Mouse (Mus musculus): Measurements from ENCODE around the gene Gm37240. TPM values are rescaled to one million over a fixed set of nuclear protein-coding genes. Genes with fewer than 3 reads are reported as not detected.

Gene Gm37240
- polyA plus RNA-seq, 1 experiment: not detected

GRCm38 (mm10) chr3:85287627-85288026, 599.7 kb downstream of the Gm37240 start:
- TF ChIP-seq POLR2A (IDR thresholded peaks at IDR 0.05; ENCODE audit: insufficient read depth, low read depth, low read length) (no peak), CTCF (IDR thresholded peaks at IDR 0.05; ENCODE audit: insufficient read depth, low read depth, low read length) (no peak)
- no peak overlapping the region for H3K4me3 ChIP-seq (ENCODE audit: insufficient read depth, low read depth, low read length)
- no peak overlapping the region for H3K27ac ChIP-seq (ENCODE audit: insufficient read depth, low read depth, low read length)
- 54% methylated on average over 2 of the region's 2 CpGs for whole genome bisulfite sequencing
- no peaks in the 10 kb centered on the region for H3K4me1 ChIP-seq (ENCODE audit: control insufficient read depth, insufficient read depth, low read length)

GRCm38 (mm10) chr3:85284483-85284882, 602.8 kb downstream of the Gm37240 start:
- Histone ChIP-seq H3K4me1 (ENCODE audit: control insufficient read depth, insufficient read depth, low read length) (peaks cover 5% of the 10 kb centered on the region; the same call in 1 of the 2 replicates), H3K4me3 (ENCODE audit: insufficient read depth, low read depth, low read length) (no peak overlapping the region), H3K27ac (ENCODE audit: insufficient read depth, low read depth, low read length) (0 out of 2 replicates have a peak overlapping the region, but pooled peaks have one; percentile 3)
- 36% methylated on average over 2 of the region's 2 CpGs for WGBS
- no peak for TF ChIP-seq POLR2A (IDR thresholded peaks at IDR 0.05; ENCODE audit: insufficient read depth, low read depth, low read length)
- TF ChIP-seq CTCF (IDR thresholded peaks at IDR 0.05; ENCODE audit: insufficient read depth, low read depth, low read length): no peak

GRCm38 (mm10) chr3:85282816-85283215, 604.5 kb downstream of the Gm37240 start:
- Histone ChIP-seq H3K4me3 (ENCODE audit: insufficient read depth, low read depth, low read length) (no peak overlapping the region), H3K4me1 (ENCODE audit: control insufficient read depth, insufficient read depth, low read length) (peaks cover 5% of the 10 kb centered on the region; the same call in 1 of the 2 replicates), H3K27ac (ENCODE audit: insufficient read depth, low read depth, low read length) (no peak overlapping the region)
- no peak for TF ChIP-seq POLR2A (IDR thresholded peaks at IDR 0.05; ENCODE audit: insufficient read depth, low read depth, low read length)
- WGBS: 87% methylated on average over 5 of the region's 5 CpGs

GRCm38 (mm10) chr3:85275075-85275474, 612.2 kb downstream of the Gm37240 start:
- TF ChIP-seq CTCF (IDR thresholded peaks at IDR 0.05; ENCODE audit: insufficient read depth, low read depth, low read length) (0 out of 2 replicates have a peak, but pooled peaks have one; percentile 15), POLR2A (IDR thresholded peaks at IDR 0.05; ENCODE audit: insufficient read depth, low read depth, low read length) (no peak)
- H3K4me1 ChIP-seq (ENCODE audit: control insufficient read depth, insufficient read depth, low read length): peaks cover 2% of the 10 kb centered on the region; the same call in 1 of the 2 replicates
- no peak overlapping the region for H3K4me3 ChIP-seq (ENCODE audit: insufficient read depth, low read depth, low read length)
- WGBS: 52% methylated on average over 10 of the region's 10 CpGs
- H3K27ac ChIP-seq (ENCODE audit: insufficient read depth, low read depth, low read length): no peak overlapping the region

GRCm38 (mm10) chr3:85271491-85271890, 615.8 kb downstream of the Gm37240 start:
- no peak overlapping the region for H3K4me3 ChIP-seq (ENCODE audit: insufficient read depth, low read depth, low read length)
- no peak overlapping the region for H3K27ac ChIP-seq (ENCODE audit: insufficient read depth, low read depth, low read length)
- TF ChIP-seq POLR2A (IDR thresholded peaks at IDR 0.05; ENCODE audit: insufficient read depth, low read depth, low read length): no peak
- no peak for TF ChIP-seq CTCF (IDR thresholded peaks at IDR 0.05; ENCODE audit: insufficient read depth, low read depth, low read length)
- 92% methylated on average over 2 of the region's 2 CpGs for WGBS
- no peaks in the 10 kb centered on the region for H3K4me1 ChIP-seq (ENCODE audit: control insufficient read depth, insufficient read depth, low read length)

GRCm38 (mm10) chr3:85264963-85265362, 622.4 kb downstream of the Gm37240 start:
- Histone ChIP-seq H3K4me3 (ENCODE audit: insufficient read depth, low read depth, low read length) (no peak overlapping the region), H3K4me1 (ENCODE audit: control insufficient read depth, insufficient read depth, low read length) (peaks cover 8% of the 10 kb centered on the region), H3K27ac (ENCODE audit: insufficient read depth, low read depth, low read length) (peak overlapping the region; percentile 98)
- TF ChIP-seq CTCF (IDR thresholded peaks at IDR 0.05; ENCODE audit: insufficient read depth, low read depth, low read length) (no peak), POLR2A (IDR thresholded peaks at IDR 0.05; ENCODE audit: insufficient read depth, low read depth, low read length) (no peak)
- WGBS: 28% methylated on average over 2 of the region's 2 CpGs

GRCm38 (mm10) chr3:85264546-85264945, 622.8 kb downstream of the Gm37240 start:
- peak overlapping the region; percentile 88 for H3K27ac ChIP-seq (ENCODE audit: insufficient read depth, low read depth, low read length)
- WGBS: 51% methylated on average over 6 of the region's 6 CpGs
- H3K4me3 ChIP-seq (ENCODE audit: insufficient read depth, low read depth, low read length): no peak overlapping the region
- H3K4me1 ChIP-seq (ENCODE audit: control insufficient read depth, insufficient read depth, low read length): peaks cover 8% of the 10 kb centered on the region
- TF ChIP-seq POLR2A (IDR thresholded peaks at IDR 0.05; ENCODE audit: insufficient read depth, low read depth, low read length): no peak
- no peak for TF ChIP-seq CTCF (IDR thresholded peaks at IDR 0.05; ENCODE audit: insufficient read depth, low read depth, low read length)

GRCm38 (mm10) chr3:85254526-85254925, 632.8 kb downstream of the Gm37240 start:
- 95% methylated on average over 5 of the region's 5 CpGs for WGBS
- H3K4me1 ChIP-seq (ENCODE audit: control insufficient read depth, insufficient read depth, low read length): no peaks in the 10 kb centered on the region
- H3K4me3 ChIP-seq (ENCODE audit: insufficient read depth, low read depth, low read length): no peak overlapping the region
- TF ChIP-seq CTCF (IDR thresholded peaks at IDR 0.05; ENCODE audit: insufficient read depth, low read depth, low read length) (no peak), POLR2A (IDR thresholded peaks at IDR 0.05; ENCODE audit: insufficient read depth, low read depth, low read length) (no peak)
- no peak overlapping the region for H3K27ac ChIP-seq (ENCODE audit: insufficient read depth, low read depth, low read length)

- H3K4me3 ChIP-seq (ENCODE audit: insufficient read depth, low read depth, low read length): no peak overlapping the region
- no peaks in the 10 kb centered on the region for H3K4me1 ChIP-seq (ENCODE audit: control insufficient read depth, insufficient read depth, low read length)
- 89% methylated on average over 6 of the region's 6 CpGs for WGBS
- TF ChIP-seq POLR2A (IDR thresholded peaks at IDR 0.05; ENCODE audit: insufficient read depth, low read depth, low read length) (no peak), CTCF (IDR thresholded peaks at IDR 0.05; ENCODE audit: insufficient read depth, low read depth, low read length) (no peak)
- no peak overlapping the region for H3K27ac ChIP-seq (ENCODE audit: insufficient read depth, low read depth, low read length)
These were observed 635.7 kb downstream of the Gm37240 start for GRCm38 (mm10) chr3:85251631-85252030.

GRCm38 (mm10) chr3:85246131-85246530, 641.2 kb downstream of the Gm37240 start:
- TF ChIP-seq CTCF (IDR thresholded peaks at IDR 0.05; ENCODE audit: insufficient read depth, low read depth, low read length) (no peak), POLR2A (IDR thresholded peaks at IDR 0.05; ENCODE audit: insufficient read depth, low read depth, low read length) (no peak)
- no peak overlapping the region for H3K4me3 ChIP-seq (ENCODE audit: insufficient read depth, low read depth, low read length)
- peaks cover 11% of the 10 kb centered on the region for H3K4me1 ChIP-seq (ENCODE audit: control insufficient read depth, insufficient read depth, low read length)
- no peak overlapping the region for H3K27ac ChIP-seq (ENCODE audit: insufficient read depth, low read depth, low read length)
- WGBS: 73% methylated on average over 3 of the region's 3 CpGs

Data from olfactory bulb, adult 2 months (tissue).